Mouse (Mus musculus): Measurements from ENCODE around the gene A630076J17Rik.
A peak's percentile ranks its signal among the peaks of the same experiment; 100 is the strongest.

Gene A630076J17Rik

DNA sequence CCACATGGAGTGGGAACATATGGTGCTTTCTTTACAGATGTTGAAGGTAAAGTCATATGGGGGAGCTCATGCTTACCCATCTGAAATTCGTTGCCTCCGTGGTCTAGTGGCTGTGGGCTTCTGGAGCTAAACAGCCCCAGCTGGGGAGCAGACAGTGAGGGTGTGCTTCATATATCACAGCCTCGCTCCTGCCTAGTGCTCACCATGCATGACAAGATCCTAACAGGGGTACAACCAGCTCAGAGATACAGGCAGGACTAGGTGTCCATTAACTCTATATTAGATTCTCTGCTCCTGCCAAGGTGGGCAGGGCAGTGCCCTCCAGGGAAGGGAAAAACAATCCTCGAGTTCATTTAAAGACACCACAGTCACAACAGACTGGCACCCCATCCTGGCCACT is 788 bp downstream of the A630076J17Rik start:
- no peak for DNase-seq

DNA sequence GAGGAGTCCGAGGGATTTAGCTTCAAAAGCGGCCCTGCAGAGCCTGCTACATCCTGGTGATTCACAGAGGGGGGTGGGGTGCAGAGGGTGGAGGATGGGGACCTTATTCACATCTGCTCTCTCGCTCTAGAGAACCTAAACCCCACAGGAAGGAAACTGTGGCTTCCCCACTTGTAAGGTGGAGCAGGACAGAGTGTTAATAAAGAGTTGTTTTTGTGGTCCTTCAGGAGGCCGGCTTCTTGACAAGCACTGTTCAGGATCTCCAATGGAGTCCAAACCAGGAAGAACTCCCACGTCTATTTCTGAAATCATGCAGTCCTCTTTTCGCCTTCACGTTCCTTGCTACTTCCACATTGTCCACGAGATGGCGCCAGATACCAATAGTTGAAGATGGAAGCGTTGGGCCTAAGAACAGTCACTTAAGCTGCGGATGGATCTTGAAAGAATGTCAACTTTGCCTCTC is 3.0 kb downstream of the A630076J17Rik start:
- peak; percentile 81 for DNase-seq

DNA sequence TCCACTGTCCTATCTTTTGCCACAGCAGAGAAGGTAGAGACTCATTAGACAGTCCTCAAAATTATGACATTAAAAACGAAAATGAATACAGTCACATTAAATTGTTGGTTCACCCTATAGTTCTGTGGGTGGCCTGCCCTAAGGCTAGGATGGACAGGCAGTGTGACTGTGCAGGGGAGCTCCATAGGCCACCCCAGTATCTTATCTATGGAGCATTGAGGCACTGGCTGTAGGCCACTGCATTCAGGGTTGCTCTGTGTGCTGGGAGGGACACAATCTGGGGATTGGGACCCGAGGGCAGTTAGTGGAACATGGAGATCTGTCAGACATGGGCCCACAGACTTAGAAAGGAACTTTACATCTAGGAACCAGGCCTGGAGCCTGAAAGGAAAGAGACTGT is 3.5 kb downstream of the A630076J17Rik start:
- DNase-seq = no peak

DNA sequence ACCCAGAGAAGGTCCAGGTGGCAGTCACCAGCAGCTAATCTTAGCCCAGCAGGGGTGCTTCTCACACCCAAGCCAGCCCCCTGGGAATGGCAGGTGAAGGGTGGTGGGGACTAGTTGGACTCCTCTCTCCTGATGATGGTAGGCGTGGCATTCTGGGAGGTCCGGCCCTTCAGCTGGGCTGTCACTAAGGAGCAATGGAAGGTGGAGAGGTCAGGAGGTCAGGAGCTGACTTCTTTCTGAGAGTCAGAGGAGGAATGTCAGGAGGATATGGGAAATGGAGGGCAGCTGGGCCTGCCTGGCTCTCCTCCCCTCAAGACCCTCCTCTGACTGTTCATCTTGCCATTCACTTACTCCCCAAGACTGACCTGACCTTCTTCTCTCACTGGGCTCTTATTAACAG is 7.6 kb downstream of the A630076J17Rik start:
- DNase-seq = no peak

DNA sequence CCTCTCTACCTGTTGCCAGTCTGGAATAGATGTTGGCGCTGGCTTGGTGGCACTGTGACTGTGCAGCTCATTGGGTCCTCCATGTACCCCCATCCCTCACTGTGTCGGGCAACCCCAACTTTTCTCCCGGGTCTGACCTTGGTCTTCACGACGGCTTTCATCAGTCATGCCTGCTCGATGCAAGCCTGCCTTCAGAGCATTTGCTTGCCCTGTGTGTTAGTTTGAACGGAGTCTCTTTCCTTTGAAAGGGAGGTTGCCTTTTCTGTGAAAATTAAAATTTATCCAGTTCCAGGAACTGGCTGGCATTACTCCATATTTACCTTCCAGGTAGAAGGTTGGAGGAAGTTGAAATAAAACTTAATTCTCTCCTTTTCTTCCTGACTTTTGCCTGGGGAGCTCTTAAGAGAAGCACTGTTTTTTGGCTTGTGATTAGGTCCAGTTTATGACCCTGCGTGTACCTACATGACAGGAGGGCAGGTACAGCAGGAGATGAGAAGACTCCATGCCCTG is 8.1 kb downstream of the A630076J17Rik start:
- no peak for DNase-seq

DNA sequence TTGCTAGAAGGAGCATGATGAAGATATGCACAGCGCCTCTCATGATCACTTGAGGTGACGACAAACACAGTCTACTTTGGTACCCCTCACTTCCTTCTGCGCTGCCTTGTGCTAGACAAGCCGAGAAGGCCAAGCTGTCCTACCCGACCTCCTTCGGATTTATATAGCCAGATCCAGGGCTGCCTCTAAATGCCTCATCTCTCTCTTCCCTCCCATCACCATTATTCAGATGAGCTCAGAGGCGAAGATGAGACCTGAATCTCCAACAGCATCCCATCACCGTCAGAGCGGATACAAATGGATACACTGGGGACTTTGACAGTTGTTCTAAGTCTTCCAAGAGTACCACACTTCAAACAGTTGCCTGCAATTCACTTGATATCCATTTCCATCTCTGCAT is 9.2 kb downstream of the A630076J17Rik start, which contains the start of gene Prok1:
Gene Prok1 (minus strand): TSS at position 101 of the 400 bp plus-strand sequence.
- no peak for DNase-seq

DNA sequence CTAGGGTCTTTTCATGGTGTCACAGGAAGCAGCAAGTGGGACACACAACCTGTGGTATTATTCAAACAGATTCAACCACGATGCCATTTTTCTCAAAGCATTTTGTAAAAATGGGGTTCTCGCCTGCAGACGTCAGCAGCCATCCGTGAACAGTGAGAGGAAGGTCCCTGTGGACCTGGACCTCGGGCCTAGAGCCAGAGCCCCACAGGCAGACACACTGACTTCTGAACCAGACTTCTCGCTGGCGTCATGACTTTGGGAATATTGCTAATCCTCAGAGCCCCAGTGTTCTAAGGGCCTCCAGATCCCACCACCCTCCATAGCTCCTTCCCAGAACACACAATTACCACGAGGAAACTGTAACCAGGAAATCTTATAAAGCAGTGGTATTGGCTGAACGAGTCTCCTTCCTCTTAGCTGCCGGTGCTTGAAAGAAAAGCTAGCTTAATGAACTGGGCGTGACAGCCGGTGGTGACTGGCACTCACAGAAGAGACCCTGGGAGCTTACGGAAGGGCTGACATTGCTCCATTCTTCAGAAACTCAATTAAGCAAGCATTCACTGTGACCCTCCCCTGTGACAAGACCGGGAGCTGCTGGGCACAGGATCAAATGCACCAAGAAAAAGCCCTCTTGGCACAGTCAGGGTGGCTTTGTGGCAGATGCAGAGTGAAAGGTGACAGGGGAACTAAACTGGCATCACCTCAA is 11.1 kb downstream of the A630076J17Rik start:
- DNase-seq = peak; percentile 57

DNA sequence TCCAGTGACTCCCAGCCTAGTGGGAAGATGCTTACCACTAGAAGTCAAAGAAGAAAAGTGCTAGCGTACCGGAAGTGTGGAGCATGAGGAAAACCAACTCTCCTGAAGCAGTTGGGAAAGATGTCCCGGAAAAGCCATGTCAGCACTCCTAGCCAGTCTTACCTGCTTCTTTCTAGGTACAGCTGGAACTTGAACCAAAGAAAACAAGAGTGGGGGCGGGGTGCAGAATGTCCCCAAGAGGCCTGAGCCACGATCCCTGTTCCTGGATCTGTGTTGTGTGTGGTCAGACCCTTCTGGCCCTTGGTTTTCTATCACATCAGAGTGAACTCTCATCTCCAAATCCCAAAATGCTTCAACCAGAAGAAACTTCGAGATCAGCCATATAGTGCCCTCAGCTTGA is 16.5 kb downstream of the A630076J17Rik start:
- no peak for DNase-seq

DNA sequence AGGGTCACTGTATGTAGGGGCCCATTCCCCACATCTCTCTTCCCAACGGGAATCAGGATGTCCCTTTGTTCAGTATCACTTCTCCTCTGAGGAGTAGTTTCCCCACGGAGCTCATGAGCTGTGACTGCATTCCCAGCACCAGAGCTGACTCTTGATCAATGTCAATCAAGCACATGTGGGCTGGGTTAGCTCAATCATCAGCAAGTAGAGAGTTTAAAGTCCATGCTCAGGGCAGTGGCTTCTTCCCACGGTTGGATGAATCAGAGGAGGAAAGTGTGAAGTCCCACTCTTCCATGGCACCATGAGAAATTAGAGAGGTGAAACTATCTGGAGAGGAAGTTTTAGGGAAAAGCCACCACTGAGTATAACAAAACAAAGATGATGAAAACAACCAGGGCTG is 18.6 kb downstream of the A630076J17Rik start:
- peak; percentile 83 for DNase-seq

DNA sequence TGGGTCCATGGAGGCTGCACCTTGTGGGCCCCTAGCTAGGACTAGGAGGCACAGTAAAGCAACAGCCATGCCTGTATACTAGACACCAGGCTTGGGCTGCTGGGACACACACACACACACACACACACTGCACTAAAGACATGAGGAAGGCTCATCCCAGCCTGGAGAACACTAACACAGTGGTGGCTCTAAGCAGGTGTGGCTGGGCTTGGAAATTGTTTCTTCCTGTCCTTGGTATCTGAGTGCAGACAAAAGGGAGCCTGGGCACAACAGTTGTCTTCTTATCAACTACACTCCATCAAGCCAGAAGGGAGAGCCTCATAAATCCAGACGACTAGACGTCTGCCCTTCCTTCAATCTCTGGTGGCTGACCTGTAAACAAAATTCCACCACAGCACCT is 19.9 kb downstream of the A630076J17Rik start:
- no peak for DNase-seq

DNA sequence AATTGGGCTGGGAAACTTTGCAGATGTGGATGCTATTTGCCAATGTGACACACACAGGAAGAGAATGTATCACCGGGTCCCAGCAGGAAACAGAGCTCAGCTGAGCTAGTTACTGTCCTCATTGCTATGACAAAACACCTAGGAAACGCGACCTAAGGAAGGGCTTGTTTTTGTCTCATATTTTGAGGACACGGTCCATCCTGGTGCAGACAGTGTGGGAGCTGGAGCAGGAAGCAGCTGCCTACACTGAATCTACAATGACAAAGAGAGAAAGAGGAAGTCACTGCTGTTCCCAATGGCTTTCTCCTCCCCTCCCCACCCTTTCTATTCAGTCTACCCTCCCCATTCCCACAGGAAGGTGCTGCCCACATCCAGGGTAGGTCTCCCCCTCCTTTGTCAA is 21.6 kb downstream of the A630076J17Rik start:
- peak; percentile 38 for DNase-seq

DNA sequence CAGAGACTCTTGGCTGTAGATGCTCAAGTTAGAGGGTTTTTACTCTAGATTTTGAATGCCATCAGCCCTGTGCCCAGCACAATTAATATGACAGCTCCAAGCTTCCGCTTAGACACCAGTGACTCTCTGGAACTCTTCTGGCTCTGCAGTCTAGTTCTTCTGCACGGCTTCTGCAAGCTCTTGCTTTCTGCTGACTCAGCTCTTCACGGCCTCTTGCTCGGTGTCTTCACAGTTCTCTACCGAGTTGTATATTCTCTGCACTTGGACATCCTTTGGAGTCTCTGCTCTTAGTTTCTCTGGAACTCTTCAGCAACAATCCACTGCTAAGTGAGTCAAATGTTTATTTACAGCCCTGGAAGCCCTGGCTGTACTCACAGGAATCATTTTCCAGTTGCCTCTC is 23.5 kb downstream of the A630076J17Rik start:
- DNase-seq = no peak

DNA sequence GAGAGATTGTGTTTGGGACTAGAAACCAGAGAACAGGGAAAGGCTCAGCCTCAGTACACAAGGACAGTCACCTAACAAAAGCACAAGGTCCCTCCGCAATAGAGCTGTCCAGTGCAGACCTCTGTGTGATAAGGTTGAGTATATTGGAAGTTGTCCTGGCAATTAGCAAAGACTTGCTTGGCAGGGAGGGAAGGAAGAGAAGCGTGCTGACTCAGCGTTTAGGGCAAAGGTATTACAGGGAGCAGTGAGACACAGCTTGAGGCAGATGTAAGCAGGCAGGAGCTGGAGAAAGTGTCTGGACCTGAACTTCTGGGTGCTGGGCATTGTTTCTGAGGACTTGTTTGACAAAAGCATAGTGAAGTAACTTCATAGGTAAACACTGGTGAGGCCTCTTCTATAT is 25.6 kb downstream of the A630076J17Rik start:
- no peak for DNase-seq

DNA sequence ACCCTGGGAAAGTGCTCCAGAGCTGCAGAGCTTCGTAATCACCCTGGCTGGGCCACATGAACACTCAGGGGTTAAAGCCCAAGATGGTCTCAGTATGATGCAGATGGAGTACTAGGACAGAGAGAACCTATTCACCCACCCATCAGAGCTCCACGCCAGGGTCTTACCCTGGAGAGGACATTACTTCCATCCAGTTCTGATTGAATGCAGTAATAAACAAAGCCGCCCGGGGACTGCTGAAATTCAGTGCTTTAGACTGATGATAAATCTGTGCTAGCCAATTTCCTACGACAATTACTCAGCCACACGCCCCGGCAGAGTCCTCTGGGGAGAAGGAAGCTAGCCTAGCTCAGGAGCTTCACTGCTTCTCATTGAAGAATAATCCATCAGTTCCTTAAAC is 26.3 kb downstream of the A630076J17Rik start:
- no peak for DNase-seq

DNA sequence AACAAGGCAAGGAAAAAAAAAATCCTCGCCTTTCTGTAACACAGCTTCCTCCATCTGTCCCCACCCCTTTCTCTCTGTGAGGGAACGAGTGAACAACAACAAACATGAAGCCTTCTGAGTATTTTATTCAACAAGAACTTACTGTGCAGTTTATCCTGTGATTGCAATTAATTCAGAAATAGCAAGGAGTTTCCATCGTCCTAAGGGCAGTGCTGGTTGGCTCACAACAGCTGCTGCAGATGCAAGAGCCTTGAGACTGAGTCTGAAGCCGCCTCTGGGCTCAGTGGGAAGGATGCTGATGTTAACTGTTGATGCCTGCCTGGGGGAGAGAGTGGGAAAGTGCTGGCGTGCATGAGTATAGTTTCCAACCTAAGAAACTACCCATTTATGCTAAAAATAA is 27.5 kb downstream of the A630076J17Rik start:
- no peak for DNase-seq

DNA sequence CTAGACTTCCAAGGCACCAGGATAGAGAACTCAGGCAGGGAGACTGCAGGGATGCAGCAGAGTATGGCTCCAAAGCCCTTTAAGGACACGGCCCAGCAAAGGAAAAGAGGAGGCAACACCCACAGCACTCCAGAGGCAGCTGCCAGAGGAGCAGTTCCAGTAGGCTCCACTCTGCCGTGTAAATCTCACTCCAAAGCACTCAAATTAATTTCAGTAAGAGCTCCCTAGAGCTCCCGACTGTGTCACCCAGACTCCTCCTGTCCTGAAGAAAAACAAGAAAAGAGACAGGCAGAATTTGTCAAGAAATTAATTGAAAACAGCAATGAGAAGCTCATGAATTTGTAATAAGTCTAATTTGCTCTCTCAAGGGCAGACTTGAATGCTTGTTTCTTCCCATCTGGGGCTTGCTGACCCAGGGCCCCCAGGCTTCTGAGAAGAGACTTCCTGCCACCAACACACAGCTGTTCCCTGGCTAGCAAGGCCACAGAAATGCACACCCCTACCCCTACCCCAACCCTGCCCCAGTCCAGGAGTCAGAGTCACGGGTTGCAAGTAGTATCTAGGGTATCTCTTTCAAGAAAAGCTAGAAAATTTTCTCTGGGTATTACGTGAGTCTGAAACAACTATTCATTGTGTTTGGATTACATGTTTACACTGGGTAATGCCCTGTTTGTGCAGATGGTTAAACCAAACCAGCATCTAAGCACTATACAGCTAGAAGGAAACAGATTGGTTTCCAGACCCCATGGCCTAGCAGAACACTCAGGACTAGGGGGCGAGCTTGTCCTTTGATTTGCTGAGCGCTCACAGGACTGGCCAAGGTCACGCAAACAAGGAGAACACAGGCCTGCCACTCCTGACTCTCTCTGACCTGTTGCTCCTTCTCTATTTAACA is 30.8 kb downstream of the A630076J17Rik start:
- no peak for DNase-seq

DNA sequence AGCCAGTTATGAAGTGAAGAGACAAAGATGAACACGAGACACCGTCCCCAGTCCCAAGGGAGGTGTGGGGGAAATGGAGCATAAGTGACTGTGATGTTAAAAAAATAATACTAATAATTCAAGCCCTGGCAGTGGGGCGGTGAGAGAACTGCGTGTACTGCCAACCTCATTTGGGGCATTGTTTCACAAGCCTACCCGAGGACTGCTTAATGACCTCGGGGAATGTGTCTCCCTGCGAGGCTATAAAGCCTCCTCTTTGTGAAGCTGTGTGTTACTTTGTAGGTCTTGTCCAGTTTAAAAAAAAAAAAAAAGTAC is 31.4 kb downstream of the A630076J17Rik start:
- DNase-seq = no peak

DNA sequence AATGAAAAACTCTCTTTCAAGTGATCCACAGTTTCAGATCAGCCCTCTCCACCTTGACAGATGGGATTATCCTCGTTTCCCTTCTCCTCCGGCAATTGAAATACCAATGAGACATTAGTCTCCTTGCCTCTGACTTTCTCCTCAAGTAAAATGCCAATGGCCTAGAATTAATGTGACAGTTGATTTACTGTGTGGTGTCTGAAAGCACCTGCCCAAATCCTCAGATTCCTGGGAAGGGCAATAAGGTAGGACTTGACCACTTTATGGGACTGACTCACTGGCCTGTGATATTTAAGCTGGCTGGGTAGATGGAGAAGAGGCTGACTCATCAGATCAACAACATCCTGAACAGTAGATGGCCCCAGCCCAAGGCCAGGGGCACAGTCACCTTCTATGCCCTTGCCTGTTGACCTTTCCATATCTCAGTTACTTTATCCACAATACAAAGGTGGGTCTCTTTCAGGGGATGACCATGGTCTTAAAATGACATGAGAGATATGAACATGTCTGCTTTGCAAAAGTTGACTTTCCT is 36.5 kb downstream of the A630076J17Rik start:
- DNase-seq = no peak

DNA sequence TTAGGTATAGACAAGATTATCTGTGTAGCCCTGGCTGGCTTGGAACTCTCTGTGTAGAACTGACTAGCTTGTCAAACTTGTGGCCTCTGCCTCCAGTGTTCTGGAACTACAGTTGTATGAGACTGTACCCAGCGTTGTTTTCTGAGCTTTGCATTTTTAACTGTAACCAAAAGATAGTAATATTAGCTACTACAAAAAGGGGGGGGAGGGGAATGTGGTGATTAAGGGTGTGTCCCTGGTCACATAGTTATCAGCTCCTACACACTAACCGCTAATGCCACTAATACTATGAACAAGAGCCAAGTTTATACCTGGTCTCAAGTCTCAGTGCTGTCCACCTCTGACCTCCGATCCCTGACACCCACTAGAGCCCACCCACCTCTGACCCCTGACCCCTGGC is 42.0 kb downstream of the A630076J17Rik start:
- DNase-seq = no peak

DNA sequence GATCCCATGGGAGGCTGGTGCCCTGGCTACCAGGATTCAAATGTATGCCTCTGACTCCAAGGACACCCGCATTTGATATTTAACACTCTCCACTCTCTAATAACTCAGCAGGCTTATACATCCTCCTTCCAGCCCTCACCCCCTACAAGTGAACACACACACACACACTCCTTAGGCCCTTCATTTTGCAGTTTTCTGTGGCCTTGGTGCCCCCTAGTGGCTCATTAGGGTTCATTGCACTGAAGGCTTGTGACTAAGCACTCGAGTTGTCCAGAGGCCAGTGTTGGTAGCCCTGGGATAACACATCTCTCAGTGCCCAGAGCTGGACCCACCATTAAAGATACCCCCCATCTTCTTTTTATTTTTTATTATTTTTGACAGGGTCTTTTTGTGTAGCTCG is 43.4 kb downstream of the A630076J17Rik start:
- DNase-seq = peak; percentile 78

DNA sequence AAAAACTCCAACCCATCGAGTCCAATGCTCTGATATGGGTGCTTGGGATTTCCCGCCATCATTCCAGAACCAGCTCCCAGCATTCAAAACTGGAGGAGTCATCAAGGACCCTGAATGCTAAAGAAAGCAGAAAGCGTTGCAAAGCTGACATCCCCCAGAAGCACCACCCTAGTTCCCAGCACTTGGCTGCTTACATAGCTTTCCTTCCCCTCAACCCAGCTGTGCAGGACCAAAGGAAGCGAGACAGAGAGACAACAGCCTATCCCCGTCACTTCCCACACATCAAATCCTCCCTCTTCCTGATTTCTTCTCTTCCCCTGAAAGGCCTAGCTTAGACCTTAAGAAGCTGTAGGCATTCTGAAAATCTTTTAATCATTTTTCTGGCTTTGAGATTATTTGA is 44.9 kb downstream of the A630076J17Rik start:
- no peak for DNase-seq

DNA sequence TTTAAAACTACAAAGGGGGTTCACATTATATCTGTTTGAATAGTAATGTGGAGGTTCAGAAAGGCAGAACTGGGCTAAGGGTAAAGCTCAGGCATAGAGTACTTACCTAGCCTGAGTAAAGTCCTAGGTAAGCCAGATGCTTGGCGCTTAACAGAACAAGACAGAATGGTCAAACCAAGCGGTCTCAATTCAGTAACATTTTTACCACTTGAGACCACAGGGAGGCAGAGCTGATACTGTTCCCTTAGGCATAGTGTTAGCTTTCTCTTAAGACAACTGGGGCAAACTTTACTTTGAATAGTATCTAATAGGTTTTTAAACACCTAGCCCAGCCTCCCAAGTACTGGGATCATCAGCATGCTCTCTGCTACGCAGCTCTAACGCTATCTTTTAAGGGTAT is 45.6 kb downstream of the A630076J17Rik start:
- peak; percentile 60 for DNase-seq

DNA sequence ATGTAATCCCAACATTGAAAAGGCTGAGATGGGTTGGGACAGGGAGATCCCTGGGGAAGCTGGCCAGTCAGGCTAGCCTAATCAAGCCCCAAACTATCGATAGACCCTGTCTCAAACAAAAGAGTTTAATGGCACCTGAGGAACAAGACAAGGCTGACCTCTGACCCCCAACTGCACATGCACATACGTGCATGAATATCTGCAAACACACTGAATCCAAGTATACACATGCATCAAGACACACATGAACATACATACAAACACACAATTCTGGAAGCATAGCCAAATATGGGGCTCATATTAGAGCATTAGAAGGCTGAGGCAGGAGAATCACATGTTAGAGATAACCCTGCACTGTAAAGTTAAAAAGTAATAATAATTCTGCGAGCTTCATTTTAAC is 46.2 kb downstream of the A630076J17Rik start:
- no peak for DNase-seq

Measured in kidney, adult 9 months (tissue).